Mouse (Mus musculus) urinary bladder, postnatal 0 days (tissue): ENCODE measurements around the gene Prmt8. TPM values are rescaled to one million over a fixed set of nuclear protein-coding genes. Genes with fewer than 3 reads are reported as not detected.

Experiments used
- microRNA-seq: library from miRNA; unstranded; fragments of <30 nt; microRNA quantifications from one replicate; pipeline ENCODE4, GENCODE M21; 2016
- polyA plus RNA-seq: library from polyadenylated mRNA; unstranded; fragments of >200 nt; fragmentation: Nextera tagmentation; extraction: Ambion mirVana; gene quantifications from 2 replicates; pipeline ENCODE4 v1.2.1, GENCODE M21; 2015

Gene Prmt8
- 0.06 and 0.13 TPM in 2 replicates for polyA plus RNA-seq

GRCm38 (mm10) chr6:127769275-127770156 lies at the start of gene Prmt8:
Gene Prmt8, minus strand, starts transcription at chr6:127769472.

Small RNAs within 50 kb of the gene (microRNA-seq; reads per million reads assigned to microRNA genes)
- not detected for gene Mir7233

Other genes with a start within 250 kb of the Prmt8 start
- 0.24 and 0.34 TPM in 2 replicates for gene Cracr2a, start 208.1 kb downstream of the Prmt8 start, polyA plus RNA-seq
- gene Tspan11, start 118.1 kb upstream of the Prmt8 start, polyA plus RNA-seq, result 3.4 and 4.5 TPM in 2 replicates